Mouse (Mus musculus) retina, postnatal 7 days (tissue): ENCODE measurements around the gene AL732309.1.

ENCODE experiments used
- DNase-seq: peaks from one replicate; pipeline ENCODE4 v3.0.0-alpha.2; 2012; ENCODE audit warnings: low read depth, low spot score

AL732309.1 gene

DNA sequence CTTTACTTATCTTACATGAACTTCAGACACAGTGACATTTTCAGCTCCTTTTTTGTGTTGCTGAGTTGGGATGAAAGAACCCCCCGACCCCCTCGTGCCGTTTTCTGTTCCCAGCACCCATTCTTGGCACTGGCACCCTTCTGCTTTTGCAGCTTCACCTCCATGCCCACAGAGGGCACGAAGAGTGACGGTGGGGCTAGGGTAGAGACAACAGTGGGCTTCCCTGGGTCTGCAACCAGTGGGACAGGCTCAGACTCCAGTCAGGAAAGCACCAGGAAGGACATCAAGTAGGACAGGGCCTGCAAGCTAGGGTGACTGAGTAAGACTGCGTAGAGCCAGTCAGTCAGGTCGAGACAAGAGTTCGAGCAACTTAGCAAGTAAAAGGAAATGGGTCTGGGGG lies 6.4 kb downstream of the AL732309.1 start:
- no peak for DNase-seq

DNA sequence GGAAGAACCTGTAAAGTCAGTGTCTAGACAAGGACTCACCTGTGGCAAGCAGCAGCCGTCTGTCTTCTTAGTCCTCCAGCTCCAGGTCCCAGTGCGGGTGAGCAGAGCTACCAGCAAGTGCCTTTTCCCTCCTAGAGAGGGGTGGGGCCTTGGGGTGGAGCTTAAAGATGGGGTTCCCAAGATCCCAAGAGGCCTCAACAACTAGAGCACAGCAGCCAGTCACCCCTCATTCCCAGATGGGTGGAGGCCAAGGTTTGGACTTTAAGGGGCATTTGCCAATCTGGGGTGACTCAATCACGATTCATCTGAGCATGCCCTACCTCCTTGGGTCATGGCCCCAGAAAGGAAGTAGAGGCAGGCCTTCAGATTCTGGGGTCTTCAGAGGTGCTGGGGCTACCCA lies 6.9 kb downstream of the AL732309.1 start:
- no peak for DNase-seq

DNA sequence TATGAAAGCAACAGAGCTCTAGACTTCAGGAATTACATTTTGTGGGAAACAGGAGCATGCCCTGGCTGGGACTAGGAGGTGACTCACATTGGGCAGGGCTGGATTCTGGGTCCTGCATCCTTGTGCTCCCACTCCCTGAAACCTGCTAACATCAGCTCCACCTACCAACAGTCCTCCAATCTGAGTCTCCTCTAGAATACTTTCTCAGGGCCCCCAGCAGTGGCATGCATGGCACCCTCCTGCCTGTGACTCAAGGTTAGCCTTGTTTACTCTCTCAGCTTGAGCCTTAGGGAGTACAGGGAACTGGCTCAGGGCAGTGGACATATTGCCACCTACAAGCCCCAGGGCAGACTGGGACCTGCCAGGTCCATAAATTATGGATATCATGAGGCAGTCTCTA lies 8.6 kb downstream of the AL732309.1 start:
- DNase-seq = no peak

DNA sequence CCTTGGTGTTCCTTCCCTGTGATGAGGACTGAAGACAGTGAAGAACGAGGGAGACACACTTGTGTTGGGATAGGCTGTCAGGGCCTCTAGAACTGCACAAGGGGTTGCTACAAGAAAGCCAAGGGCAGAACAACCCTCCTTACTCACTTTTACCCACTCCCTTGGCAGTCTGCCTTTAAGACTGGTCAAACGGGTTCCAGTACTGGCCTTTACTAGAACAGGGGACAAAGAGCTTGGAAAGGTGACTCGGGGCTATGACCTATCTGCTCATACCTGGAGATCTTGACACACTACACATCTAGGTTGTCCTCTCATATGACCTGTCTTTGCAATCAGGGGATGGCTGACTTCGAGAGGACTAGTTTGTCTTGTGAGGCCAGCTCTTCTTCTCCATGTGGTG lies 9.1 kb downstream of the AL732309.1 start:
- DNase-seq = no peak

DNA sequence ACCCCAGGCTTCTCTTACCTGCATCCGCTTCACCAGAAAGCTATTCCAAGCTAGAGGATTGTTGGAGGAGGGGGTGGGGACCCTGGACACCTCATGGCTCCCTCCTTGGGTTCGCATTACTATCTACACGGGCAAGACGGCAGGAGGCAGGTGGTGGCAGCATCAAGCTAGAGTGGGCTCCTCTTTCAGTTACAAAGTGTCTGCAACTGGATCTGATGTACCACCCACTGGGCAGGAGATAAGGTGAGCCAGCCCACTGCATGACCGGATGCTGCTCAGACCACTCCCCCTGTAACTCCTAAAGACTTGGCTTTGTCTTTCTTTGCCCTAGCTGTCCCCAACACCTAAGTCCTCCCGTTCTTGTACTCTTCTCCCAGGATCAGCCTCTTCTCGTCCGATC lies 10.0 kb downstream of the AL732309.1 start, which contains the start of gene Rnf224:
Rnf224 (minus strand) TSS at position 174 of the 400 bp plus-strand sequence.
- no peak for DNase-seq

DNA sequence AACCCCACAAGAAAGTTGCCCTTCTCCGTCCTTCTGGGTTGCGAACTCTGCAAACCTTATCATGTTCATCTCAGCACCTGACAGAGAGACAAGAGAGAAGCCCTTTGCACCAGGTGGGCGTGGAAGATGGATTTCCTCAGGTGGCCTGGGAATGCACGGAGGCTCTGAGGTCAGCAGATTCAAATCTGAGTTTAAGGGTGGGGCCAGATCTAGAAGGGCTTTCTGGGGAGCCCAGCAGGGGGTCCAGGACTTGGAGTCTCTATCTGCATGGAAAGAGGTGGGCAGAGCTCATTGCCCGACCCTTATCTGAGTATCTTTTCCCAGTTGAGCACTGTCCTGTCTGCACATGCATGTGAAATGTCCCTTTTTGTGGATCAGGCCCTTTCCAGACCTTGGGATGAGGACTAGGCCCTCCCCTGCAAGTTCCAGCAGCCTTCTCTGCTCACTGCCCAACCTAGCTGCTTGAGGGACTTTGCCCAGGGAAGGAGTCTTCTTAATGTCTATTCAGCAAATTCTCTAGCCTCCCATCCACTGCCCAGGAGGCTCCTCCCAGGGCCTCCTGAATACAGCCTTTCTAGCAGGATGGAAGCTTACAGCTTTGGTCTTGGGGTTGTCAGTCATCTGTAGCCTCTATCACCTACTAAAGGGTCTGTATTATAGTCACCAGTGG lies 12.0 kb downstream of the AL732309.1 start:
- DNase-seq = no peak

DNA sequence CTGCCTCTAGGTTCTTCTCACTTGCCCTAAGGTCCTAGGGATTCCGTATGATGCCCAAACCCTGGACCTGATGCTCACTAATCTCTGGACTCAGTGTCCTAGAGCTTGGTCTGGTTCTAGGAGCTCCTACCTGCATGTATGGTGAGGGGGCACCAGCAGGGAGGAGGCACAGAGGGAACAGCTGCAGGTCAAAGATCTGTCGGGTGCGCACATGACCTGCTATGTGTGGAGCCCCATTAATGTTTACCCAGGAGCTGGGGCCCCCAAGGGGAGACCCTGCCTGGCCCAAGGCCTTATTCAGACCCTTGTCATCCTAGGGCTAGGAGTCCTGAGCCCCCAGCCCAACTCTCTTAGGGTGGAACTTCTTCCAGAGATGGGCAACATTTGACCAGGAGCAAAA lies 12.6 kb downstream of the AL732309.1 start, which contains the start of gene Slc34a3:
Slc34a3 (minus strand) TSS at position 315 of the 400 bp plus-strand sequence.
- no peak for DNase-seq

DNA sequence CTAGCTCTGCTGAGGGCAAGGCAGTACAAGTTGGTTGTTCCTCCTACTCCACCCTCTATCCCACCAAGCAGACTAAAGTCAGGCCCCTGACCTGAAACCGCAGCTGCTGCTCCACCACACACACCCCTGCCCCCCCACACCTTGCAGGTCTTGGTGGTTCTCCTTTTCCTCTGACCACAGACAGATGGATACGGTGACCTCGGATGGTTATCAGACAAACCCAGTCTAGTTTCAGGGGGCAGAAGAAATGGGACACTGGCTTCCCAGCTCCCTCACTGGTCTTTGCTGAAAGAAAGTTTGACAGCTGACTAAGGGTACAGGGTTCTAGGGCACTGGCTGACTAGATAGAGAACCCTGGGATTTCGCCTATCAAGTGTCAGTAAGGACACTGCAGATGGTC lies 13.2 kb downstream of the AL732309.1 start:
- no peak for DNase-seq

DNA sequence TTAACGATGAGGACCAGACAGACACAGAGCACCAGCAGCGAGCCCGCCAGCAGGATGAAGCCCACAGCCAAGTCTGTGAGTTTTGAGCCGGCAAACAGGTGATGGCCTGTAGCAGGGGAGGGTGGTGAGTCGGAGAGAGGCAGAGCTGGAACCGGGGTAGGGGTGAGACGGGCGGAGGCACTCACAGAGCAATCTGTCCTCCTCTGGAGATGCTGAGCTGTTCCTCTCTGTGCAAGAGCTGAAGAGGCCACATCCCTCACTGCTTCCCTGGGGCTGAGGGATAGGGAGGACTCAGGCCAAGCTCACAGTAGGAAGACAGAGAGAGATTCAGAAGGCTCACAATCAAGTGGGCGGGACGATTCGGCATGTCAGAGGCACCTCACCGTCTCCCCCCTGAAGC lies 15.6 kb downstream of the AL732309.1 start:
- no peak for DNase-seq

DNA sequence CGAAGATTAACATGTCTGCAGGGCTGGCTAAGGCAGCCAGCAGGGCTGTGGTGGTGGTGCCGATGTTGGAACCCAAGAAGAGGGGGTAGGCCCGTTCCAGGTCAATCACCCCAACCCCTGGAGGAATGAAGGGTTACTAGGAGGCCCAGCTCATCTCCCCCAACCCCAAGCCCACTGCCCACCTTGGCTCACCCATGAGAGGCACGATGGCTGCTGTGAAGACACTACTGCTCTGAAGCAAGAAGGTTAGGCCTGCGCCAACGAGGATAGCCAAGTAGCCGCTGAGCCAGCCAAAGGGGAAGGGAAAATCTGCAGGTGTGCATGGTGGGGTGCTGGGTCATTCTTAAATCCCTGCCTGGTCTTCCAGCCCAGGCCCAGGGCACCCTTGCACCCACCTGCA lies 16.1 kb downstream of the AL732309.1 start:
- DNase-seq = no peak

DNA sequence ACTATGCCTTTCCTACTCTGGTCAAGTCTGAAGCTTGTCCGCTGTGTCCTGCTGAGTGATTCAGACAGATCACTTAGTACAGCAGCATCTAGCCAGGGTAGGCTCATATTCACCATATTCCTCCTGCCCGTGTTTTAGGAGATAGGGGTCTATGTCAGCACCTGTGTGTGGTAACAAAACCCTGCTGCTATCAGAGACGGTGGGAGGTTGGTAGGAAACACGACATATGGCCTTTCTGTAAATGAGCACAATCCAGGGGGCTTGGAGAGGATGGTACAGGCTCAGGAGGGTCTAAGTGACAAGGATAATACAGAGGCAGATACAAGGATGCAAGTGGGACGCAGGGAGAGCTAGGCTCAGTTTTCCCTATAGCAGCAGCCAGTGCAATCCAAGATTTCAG lies 17.1 kb downstream of the AL732309.1 start:
- no peak for DNase-seq

DNA sequence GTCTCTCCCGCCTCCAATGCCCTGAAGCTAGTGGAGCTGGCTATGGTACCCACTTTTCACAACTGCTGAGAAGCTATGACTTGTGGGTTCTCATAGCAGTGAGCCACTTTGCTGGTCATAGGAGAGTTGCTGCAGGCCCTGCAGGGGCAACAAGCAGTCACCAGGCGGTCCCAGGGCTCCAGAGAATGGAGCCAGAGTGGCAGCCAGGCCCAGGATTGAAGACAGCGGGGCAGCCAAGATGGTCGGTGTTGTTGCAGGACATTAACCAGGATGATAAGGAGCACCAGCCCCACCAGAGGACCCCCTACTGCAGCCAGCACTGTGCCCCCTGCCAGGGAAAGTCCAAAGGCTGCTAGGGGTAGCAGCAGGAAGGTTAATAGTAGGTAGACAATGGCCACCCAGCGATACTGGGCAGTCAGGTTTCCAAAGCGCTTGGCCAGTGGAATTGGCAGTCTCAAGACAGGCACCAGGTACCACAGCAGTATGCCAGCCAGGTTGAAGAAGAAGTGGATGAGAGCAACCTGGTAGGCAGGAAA lies 17.6 kb downstream of the AL732309.1 start:
- no peak for DNase-seq

DNA sequence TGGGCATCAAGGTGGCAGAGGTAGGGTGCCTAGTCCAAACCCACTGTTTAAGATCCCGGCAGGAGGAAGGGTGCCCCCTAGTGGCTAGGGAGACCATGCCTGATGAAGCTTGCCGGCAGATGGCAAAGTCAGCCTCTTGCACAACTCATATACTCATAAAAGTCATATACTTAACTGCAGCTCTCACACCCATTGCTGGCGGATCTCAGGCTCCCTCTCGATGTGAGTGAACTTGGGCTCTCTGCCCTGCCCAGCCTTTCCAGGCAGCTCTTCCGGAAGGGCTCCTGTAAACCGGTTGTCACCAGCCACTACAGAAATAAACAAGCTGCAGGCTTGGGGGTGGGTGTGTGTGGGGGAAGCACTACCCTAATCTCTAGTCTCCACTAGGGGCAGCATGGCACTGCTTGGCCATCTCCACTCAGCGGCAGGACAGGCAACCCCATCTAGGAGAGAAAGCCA lies 18.2 kb downstream of the AL732309.1 start:
- peak; percentile 81 for DNase-seq

DNA sequence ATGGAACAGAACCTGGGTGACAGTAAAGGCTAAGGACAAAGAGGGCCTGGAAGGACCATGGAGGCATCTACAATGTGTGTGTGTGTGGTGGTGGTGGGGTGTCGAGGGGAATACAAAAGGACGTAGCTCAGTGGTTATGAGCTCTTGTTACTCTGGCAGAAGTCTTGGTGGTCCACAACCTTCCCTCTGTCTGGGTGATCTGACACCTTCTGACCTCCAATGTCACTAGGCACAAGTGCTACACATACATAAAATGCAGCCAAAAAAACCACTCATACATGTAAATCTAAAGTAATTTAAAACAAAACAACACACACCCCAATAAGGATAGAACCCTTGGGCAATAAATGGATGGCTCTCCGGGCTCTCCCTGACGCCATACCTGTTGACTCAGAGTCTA lies 19.3 kb downstream of the AL732309.1 start:
- no peak for DNase-seq

DNA sequence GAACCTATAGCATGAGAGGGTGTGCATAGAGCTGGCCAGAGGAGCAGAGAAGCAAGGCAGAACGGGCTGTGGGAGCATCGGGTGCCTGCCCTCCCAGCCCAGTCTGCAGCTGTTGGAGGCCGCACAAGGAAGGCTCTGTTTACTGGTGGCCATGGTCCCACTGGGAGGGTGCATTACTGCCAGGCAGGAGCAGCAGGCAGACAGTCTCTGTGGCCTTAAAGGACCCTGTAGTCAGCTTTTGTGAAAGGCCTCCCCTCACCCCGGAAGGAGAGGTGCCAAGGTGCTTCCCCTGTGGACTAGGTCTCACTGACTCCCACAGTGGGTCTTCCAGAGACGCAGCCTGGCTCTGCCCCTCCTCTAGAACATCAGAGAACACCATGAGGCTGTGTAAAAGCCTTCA lies 19.8 kb downstream of the AL732309.1 start:
- DNase-seq = no peak

DNA sequence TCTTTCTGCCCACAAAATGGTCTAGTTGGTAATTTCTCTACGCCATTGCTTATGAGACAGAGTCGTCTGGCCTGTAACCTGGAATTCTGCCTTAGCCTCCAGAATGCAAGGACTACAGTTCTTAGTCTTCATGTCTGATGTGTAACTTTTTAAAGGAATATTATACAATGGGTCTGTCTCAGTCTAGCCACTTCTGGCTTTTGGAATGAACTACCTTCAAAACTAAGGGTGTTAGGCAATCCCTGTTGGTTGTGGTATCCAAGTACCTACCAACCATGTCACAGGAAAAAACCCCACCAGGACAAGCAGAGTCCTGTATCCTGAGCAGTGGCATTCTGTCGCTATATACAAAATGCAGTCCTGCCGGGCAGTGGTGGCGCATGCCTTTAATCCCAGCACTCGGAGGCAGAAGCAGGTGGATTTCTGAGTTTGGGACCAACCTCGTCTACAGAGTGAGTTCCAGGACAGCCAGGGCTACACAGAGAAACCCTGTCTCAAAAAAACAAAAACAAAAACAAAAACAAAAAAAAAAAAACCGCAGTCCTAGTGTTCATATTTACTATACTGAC lies 20.8 kb downstream of the AL732309.1 start:
- no peak for DNase-seq

DNA sequence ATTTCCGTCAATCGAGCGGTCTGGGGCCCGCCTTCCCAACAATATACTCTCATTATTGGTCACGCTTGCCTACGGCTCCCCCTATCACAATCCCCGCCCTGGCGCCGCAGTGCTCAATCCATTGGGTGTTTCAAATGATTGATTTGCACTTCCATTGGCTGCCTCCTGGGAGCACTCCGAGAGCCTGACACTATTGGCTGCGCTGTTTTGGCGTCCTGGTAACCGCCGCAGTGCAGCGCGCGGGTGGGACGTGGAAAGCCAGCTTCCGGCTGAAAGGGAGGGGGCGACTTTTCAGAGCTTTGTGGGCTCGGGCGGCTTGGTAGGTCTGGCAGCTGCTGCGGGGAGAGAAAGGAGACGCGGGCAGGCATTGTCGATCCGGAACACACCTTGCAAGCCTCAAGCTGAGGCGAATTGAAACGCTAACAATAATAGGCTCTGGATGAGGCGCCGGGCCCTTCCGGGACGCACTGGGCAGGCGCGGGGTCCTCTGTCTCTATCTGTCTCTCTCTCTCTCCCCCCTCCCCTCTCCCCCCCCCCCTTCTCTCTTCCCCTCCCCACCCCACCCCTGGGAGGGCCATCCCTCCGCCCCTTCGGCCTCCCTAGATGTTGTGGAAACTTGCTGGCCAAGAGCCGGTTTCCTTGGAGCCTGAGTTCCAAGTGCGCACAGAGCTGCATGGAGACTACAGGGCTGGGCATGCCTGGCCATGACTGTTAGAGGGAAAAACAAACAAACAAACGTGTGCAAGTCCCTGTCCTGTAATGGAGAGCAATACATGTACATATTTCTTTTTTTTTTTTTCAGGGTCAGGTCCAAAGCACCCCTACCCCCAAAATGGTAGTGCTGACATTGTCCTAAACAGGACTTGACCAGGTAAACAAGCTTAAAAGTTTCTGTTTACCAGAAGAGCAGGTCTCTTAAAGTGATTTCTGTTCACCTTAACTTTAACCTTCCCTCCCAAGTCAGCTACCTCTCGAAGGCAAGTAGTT lies 21.6 kb downstream of the AL732309.1 start:
- peak; percentile 98 for DNase-seq

DNA sequence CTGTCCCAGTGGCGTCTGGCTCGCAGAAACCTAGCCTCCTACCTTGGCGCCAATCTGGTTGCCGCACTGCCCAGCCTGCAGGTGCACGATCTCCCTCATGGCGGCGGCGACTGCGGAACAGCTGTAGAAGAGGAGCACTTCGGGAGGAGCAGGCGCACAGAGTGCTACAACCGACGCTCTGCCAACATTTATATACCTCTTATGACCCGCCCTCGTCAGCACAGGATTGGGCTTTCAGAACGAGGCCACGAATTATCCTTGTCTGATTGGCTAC lies 22.2 kb downstream of the AL732309.1 start, which contains the start of gene Tubb4b:
Tubb4b (minus strand) TSS at position 211 of the 274 bp plus-strand sequence.
- DNase-seq = no peak

DNA sequence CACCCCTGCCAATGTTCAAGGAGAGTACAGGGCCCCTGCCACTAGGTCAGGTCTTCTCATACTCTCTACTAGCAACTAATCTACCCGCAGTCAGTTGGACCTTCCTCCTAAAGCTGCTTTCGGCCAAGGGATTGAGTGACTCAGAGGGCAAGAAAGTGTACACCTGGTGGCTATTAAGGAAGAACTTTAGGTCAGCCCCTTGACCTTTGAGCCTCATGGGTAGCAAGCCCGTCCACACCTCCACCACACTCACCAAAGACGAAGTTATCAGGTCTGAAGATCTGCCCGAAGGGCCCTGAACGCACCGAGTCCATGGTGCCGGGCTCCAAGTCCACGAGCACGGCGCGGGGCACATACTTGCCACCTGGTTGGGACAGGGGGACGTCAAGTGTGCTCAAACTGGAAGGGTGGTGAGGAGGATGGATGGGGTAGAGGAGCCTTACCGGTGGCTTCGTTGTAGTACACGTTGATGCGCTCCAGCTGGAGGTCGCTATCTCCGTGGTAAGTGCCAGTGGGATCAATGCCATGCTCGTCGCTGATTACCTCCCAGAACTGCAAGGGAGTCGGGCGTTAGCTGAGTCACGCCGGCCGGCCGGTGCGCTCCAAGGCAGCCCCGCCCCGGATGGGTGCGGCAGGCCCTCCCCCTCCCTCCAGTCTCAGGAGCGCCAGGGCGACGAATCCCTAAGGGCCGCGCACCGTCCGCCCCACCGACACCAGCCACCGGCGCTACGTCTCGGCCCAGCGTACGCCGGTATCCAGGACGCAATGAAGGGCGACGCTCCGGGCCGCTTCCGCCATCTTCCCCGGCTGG lies 22.8 kb downstream of the AL732309.1 start:
- no peak for DNase-seq

DNA sequence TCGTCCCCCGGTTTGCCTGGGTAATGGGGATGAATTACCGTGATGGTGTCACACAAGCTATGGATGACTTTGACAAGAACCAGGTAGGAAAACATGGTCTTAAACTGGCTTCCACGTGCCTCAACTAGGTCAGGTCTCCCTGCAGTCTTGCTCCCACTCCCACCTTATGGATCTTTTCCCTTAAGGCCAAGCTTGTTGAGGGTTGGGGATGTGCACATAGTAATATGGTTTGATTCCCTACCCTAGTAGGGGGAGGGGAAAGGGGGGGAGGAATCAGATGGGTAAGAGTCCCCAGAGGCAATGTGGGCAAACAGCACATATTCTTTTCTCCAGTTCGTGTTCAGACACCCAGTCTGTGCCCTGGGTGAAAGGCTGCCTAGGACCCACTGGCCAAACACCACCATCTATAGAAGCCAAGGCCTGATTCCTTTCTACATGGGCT lies 25.3 kb downstream of the AL732309.1 start:
- DNase-seq = no peak

DNA sequence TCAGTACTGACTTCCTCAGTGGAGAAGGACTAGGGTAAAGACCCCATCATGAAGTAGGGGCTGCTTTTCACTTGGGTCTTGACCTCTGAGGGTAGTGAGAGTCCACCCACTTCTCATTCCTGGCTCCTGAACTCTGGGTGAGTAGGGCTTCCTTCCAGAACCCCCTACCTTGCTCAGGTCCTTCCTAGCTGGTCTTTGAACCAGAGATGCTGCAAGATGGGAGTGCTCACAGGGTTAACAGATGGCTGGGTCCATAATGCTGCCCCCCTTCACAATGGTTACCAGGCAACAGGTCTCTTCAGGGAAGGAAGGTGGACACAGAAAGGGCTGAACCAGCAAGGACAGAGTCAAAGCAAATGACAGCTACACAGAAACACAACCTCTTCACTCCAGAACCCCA lies 28.2 kb downstream of the AL732309.1 start, which contains the start of gene Fam166a:
Fam166a (plus strand) TSS at position 301 of the 400 bp plus-strand sequence.
- no peak for DNase-seq
